Mouse (Mus musculus) CH12.LX (cell line): Measurements from ENCODE around the gene B230104I21Rik.

Source experiments
- CHD1 ChIP-seq: IDR thresholded peaks from 2 replicates; pipeline ENCODE4 v1.6.1; 2012; ENCODE audit warnings: low read depth, low read length, improper control_type of control experiment, inconsistent platforms
- CHD2 ChIP-seq: IDR thresholded peaks from 2 replicates; pipeline ENCODE4 v1.6.1; 2011; ENCODE audit warnings: low read length, improper control_type of control experiment
- CTCF ChIP-seq, 2 experiments: IDR thresholded peaks in 1 of 2; conservative IDR thresholded peaks in 1 of 2; 2 replicates each; pipeline ENCODE4 v1.5.1; 2011 to 2012; ENCODE audit warnings: low read depth in 2 of 2, low read length in 2 of 2, improper control_type of control experiment in 1 of 2, inconsistent platforms in 1 of 2, mild to moderate bottlenecking in 1 of 2, moderate library complexity in 1 of 2
- E2F4 ChIP-seq: IDR thresholded peaks from 2 replicates; pipeline ENCODE4 v1.6.1; 2011; ENCODE audit warnings: low read depth, low read length, improper control_type of control experiment; ENCODE audit not compliant: insufficient replicate concordance
- GABPA ChIP-seq: IDR thresholded peaks from 2 replicates; pipeline ENCODE4 v1.6.1; 2012; ENCODE audit warnings: low read depth, low read length, improper control_type of control experiment, inconsistent platforms; ENCODE audit not compliant: insufficient replicate concordance
- MAFK ChIP-seq: IDR thresholded peaks from 2 replicates; pipeline ENCODE4 v1.6.1; 2011; ENCODE audit warnings: low read length, improper control_type of control experiment; ENCODE audit not compliant: insufficient replicate concordance
- MAX ChIP-seq: IDR thresholded peaks from 2 replicates; pipeline ENCODE4 v1.6.1; 2011; ENCODE audit warnings: low read length, improper control_type of control experiment
- MAZ ChIP-seq: IDR thresholded peaks from 2 replicates; pipeline ENCODE4 v1.6.1; 2012; ENCODE audit warnings: low read depth, mild to moderate bottlenecking, inconsistent platforms, low read length, improper control_type of control experiment, moderate library complexity
- PAX5 ChIP-seq: IDR thresholded peaks from 2 replicates; pipeline ENCODE4 v1.6.1; 2012; ENCODE audit warnings: low read length, inconsistent platforms, mixed read lengths
- POLR2A ChIP-seq: IDR thresholded peaks from 2 replicates; pipeline ENCODE4 v1.6.1; 2011; ENCODE audit warnings: low read depth, mild to moderate bottlenecking, improper control_type of control experiment, low read length

DNA sequence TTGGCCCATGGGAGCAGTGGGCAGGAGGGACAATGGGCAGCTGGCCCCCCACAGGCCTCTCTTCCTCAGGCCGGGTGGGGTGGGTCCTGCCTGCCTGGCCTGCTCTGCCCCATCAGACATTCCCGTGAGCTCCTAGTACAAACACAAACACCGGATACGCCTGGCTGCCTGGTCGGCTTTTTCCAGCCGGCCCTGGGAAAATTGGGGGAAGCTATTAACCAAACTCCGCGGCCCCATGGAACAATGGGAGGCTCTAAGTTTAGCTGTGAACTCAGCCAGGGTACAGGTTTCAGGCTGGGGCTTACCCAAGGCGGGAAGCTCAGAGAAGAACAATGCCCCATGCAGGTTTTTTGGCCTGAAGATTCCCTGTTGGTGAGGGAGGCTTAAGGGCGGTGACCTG, 723 bp downstream of the B230104I21Rik start:
- TF ChIP-seq MAX (no peak), CTCF (conservative IDR thresholded peaks at IDR 0.05 in 1 of 2, IDR thresholded peaks at IDR 0.05 in 1 of 2; ENCODE audit: low read depth in 2 of 2, low read length in 2 of 2) (no peak), POLR2A (no peak), MAFK (no peak), E2F4 (no peak), CHD1 (no peak), MAZ (no peak), GABPA (no peak), PAX5 (no peak), CHD2 (no peak)
